Mouse (Mus musculus) adrenal gland, postnatal 0 days (tissue): ENCODE results near the gene Muc5b. TPM values are rescaled to one million over a fixed set of nuclear protein-coding genes. Genes with fewer than 3 reads are reported as not detected.

ENCODE experiments used
- polyA plus RNA-seq: library from polyadenylated mRNA; unstranded; fragments of >200 nt; fragmentation: Nextera tagmentation; extraction: Ambion mirVana; gene quantifications from 2 replicates; pipeline ENCODE4 v1.2.1, GENCODE M21; 2015

Muc5b gene
- polyA plus RNA-seq = 0.03 and 0.46 TPM in 2 replicates

GRCm38 (mm10) chr7:141838779-141839178 lies at the start of gene Muc5b:
Gene Muc5b (plus strand): TSS chr7:141839070.

GRCm38 (mm10) chr7:141918407-141918806 lies 79.5 kb downstream of the Muc5b start, which contains the start of gene Tollip:
Gene Tollip (minus strand): TSS chr7:141918507.

Other genes with a start within 250 kb of the Muc5b start
- gene Muc6, start 183.8 kb upstream of the Muc5b start, polyA plus RNA-seq = 0.27 and 0.30 TPM in 2 replicates
- gene Muc2, start 148.7 kb upstream of the Muc5b start, polyA plus RNA-seq = 0.17 and 0.41 TPM in 2 replicates
- 0.05 TPM in 1 of 2 replicates, not detected in the other for gene Muc5ac, start 50.1 kb upstream of the Muc5b start, polyA plus RNA-seq
- 31.8 and 37.8 TPM in 2 replicates for gene Tollip, start 79.4 kb downstream of the Muc5b start, polyA plus RNA-seq
- gene Brsk2, start 110.7 kb downstream of the Muc5b start, polyA plus RNA-seq = 0.88 and 2.3 TPM in 2 replicates
- 70.3 and 97.4 TPM in 2 replicates for gene Mob2, start 222.0 kb downstream of the Muc5b start, polyA plus RNA-seq